Mouse (Mus musculus): Measurements from ENCODE around the gene Tex22. TPM values are rescaled to one million over a fixed set of nuclear protein-coding genes. Genes with fewer than 3 reads are reported as not detected.

Gene Tex22
- not detected in 2 replicates for polyA plus RNA-seq (2015; fragmentation: Nextera tagmentation; extraction: Ambion mirVana)

DNA sequence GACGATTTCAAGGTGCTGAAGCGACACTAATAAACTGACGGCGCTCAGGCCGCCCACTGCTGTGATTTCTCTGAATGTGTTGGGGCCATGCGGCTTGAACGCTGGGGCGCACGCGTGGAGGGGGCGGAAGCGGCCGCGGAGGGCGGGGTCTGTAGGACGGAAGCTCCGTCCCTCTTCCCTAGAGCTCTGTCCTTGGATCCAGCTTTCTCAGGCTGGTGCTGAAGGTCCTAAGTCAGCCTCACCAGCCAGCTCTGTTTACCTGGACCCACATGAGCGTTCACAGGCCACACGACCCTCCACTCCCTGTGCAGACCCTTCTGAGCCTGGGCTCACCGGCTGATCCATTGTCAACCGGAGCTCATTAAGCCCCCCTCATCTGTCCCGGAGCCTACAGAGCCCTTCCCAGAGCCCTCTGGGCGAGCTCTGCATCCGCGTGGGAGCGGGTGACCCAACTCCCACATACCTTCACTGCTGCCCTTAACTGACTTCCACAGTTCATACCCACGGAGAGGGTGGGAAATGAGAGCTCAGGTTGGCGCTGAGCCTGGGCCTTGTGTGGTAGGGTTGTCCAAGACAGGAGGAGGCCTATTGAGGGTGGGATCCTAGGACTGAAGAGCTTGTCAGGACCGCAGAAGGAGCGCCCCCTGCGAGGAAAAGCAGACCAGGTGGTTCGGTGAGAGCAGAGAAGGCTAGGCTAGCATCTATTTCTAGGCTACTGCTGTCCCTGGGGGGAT lies at the start of gene Tex22:
Gene Tex22, plus strand, starts transcription at position 174 of the 734 bp plus-strand sequence.
- peak within 1 kb of the TSS; percentile 59 for H3K4me3 ChIP-seq (ENCODE audit: low read depth, low read length)
- H3K27ac ChIP-seq (ENCODE audit: low read length) = peak within 1 kb of the TSS; percentile 62
- H3K4me2 ChIP-seq (ENCODE audit: low read depth, low read length) = peak within 1 kb of the TSS; percentile 87
- no peaks in the 10 kb centered on the region; the same call in 1 of the 2 replicates for H3K27me3 ChIP-seq (ENCODE audit: control insufficient read depth, insufficient read depth, low read depth, low read length)
- H3K9me3 ChIP-seq (replicated peaks; ENCODE audit: control insufficient read depth, low read length) = no peaks in the 10 kb centered on the region
- peak within 1 kb of the TSS; percentile 63 for H3K9ac ChIP-seq (ENCODE audit: low read depth, low read length)
- H3K4me1 ChIP-seq (ENCODE audit: control insufficient read depth, low read depth, low read length) = peaks cover 26% of the 10 kb centered on the region
- 3% methylated on average over 32 of the region's 32 CpGs for WGBS (ENCODE audit: insufficient replicate concordance)
- peak; percentile 83 for ATAC-seq (ENCODE audit: low read depth)
- H3K36me3 ChIP-seq (ENCODE audit: control insufficient read depth, insufficient read depth) = peaks cover 7% of the 10 kb centered on the region

GRCm38 (mm10) chr12:113026557-113026956 lies 47.7 kb upstream of the Tex22 start:
- H3K9ac ChIP-seq (ENCODE audit: low read depth, low read length) = no peak overlapping the region
- H3K9me3 ChIP-seq (replicated peaks; ENCODE audit: control insufficient read depth, low read length) = no peaks in the 10 kb centered on the region
- peaks cover 19% of the 10 kb centered on the region for H3K4me1 ChIP-seq (ENCODE audit: control insufficient read depth, low read depth, low read length)
- no peak for ATAC-seq (ENCODE audit: low read depth)
- no peak overlapping the region for H3K4me2 ChIP-seq (ENCODE audit: low read depth, low read length)
- no peak overlapping the region for H3K27ac ChIP-seq (ENCODE audit: low read length)
- no peaks in the 10 kb centered on the region for H3K27me3 ChIP-seq (ENCODE audit: control insufficient read depth, insufficient read depth, low read depth, low read length)
- no peaks in the 10 kb centered on the region for H3K36me3 ChIP-seq (ENCODE audit: control insufficient read depth, insufficient read depth)
- 91% methylated on average over 1 of the region's 1 CpGs for WGBS (ENCODE audit: insufficient replicate concordance)
- no peak overlapping the region for H3K4me3 ChIP-seq (ENCODE audit: low read depth, low read length)

DNA sequence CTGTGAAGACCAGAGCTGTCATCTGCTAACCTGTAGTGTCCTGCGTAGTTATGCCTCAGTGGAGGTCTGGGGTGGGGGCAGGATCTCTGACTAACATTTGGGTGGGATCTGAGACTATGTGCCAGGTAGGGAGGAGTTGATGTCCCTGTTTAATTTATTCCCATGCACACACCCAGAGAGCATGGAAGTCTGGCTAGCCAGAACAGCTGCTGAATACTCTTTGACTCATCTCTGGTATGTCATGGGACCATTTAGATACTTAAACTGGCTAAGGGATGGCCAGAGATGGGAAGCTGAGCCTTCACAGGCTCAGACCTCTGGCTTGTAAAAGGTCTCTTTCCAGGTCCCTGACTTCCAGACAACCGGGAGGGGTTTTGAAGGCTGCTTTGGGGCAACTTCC lies 46.8 kb upstream of the Tex22 start:
- H3K4me1 ChIP-seq (ENCODE audit: control insufficient read depth, low read depth, low read length) = peaks cover 28% of the 10 kb centered on the region
- ATAC-seq (ENCODE audit: low read depth) = no peak

DNA sequence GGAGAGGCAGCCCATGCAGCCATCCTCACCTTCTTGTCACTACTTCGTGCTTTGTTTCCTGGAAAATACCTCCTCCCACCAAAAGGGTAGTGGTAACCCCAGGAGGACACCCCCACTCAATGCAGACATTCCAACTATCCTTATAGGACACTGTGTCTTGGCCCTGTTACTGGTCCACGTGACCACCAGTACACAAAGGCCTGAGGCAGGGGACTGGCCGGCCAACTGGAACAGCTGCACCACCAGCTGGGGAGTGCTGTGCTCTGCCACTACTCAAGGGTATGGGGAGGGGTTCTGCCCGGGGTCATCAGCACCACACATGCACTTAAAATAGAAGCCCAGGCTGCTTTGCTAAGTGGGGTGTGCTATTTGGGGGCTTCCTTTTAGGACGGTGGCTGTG lies 46.2 kb upstream of the Tex22 start:
- no peaks in the 10 kb centered on the region for H3K36me3 ChIP-seq (ENCODE audit: control insufficient read depth, insufficient read depth)
- WGBS (ENCODE audit: insufficient replicate concordance) = 66% methylated on average over 5 of the region's 5 CpGs
- H3K4me2 ChIP-seq (ENCODE audit: low read depth, low read length) = no peak overlapping the region
- no peaks in the 10 kb centered on the region for H3K27me3 ChIP-seq (ENCODE audit: control insufficient read depth, insufficient read depth, low read depth, low read length)
- no peak for ATAC-seq (ENCODE audit: low read depth)
- H3K27ac ChIP-seq (ENCODE audit: low read length) = no peak overlapping the region
- no peak overlapping the region for H3K9ac ChIP-seq (ENCODE audit: low read depth, low read length)
- H3K4me3 ChIP-seq (ENCODE audit: low read depth, low read length) = no peak overlapping the region
- no peaks in the 10 kb centered on the region for H3K9me3 ChIP-seq (replicated peaks; ENCODE audit: control insufficient read depth, low read length)
- H3K4me1 ChIP-seq (ENCODE audit: control insufficient read depth, low read depth, low read length) = peaks cover 29% of the 10 kb centered on the region

More for the DNA sequence above, 46.8 kb upstream of the Tex22 start:
- WGBS (ENCODE audit: insufficient replicate concordance) = 86% methylated on average over 2 of the region's 2 CpGs
- Histone ChIP-seq H3K36me3 (ENCODE audit: control insufficient read depth, insufficient read depth) (no peaks in the 10 kb centered on the region), H3K27me3 (ENCODE audit: control insufficient read depth, insufficient read depth, low read depth, low read length) (no peaks in the 10 kb centered on the region), H3K4me3 (ENCODE audit: low read depth, low read length) (no peak overlapping the region), H3K4me2 (ENCODE audit: low read depth, low read length) (no peak overlapping the region), H3K27ac (ENCODE audit: low read length) (no peak overlapping the region), H3K9ac (ENCODE audit: low read depth, low read length) (no peak overlapping the region), H3K9me3 (replicated peaks; ENCODE audit: control insufficient read depth, low read length) (no peaks in the 10 kb centered on the region)

DNA sequence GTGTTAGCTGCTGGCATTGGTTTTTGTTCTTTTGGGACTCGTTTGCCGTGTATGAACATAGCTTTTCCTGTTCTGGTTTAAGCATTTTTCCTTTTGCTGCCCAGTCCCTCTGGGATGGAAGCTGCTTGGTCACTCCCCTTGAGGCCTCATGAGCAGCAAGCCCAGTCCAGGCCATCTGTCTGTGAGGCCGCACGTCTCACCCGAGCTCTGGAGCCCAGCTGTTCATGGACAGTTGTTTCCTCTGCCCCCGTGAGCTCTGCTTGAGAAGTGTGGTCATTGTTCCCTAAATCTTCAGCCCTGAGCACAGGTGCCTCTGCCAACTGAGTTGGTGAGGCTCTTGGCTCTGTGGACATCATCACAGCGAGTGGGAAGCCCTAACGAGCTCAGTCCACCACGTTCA lies 45.4 kb upstream of the Tex22 start:
- Histone ChIP-seq H3K4me2 (ENCODE audit: low read depth, low read length) (no peak overlapping the region), H3K27ac (ENCODE audit: low read length) (no peak overlapping the region), H3K9me3 (replicated peaks; ENCODE audit: control insufficient read depth, low read length) (no peaks in the 10 kb centered on the region), H3K27me3 (ENCODE audit: control insufficient read depth, insufficient read depth, low read depth, low read length) (no peaks in the 10 kb centered on the region), H3K4me3 (ENCODE audit: low read depth, low read length) (no peak overlapping the region), H3K9ac (ENCODE audit: low read depth, low read length) (no peak overlapping the region), H3K4me1 (ENCODE audit: control insufficient read depth, low read depth, low read length) (peaks cover 29% of the 10 kb centered on the region), H3K36me3 (ENCODE audit: control insufficient read depth, insufficient read depth) (no peaks in the 10 kb centered on the region)
- WGBS (ENCODE audit: insufficient replicate concordance) = 74% methylated on average over 9 of the region's 9 CpGs
- ATAC-seq (ENCODE audit: low read depth) = no peak

DNA sequence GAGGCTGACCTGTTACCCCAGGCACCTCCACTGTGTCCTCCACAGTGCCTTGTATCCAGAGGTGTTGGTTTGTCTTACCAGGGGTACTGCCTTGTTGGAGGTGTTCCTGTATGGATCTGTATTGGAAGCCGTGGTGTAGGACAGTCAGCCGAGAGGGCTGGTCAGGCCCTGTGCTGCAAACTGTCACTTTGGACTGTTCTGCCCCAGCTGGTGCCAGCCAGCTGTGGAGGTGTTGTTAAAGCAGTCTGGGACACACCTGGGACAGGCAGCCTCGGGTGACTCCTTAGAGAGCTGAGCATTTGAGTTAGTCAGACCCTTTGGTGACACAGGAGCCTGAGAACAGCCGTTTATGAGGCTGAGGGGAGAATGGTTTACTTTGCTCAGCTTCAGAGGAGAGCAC lies 44.3 kb upstream of the Tex22 start:
- H3K9ac ChIP-seq (ENCODE audit: low read depth, low read length) = 0 out of 2 replicates have a peak overlapping the region, but pooled peaks have one; percentile 24
- no peak overlapping the region for H3K4me2 ChIP-seq (ENCODE audit: low read depth, low read length)
- no peaks in the 10 kb centered on the region for H3K36me3 ChIP-seq (ENCODE audit: control insufficient read depth, insufficient read depth)
- 46% methylated on average over 4 of the region's 4 CpGs for WGBS (ENCODE audit: insufficient replicate concordance)
- H3K27ac ChIP-seq (ENCODE audit: low read length) = peak overlapping the region; percentile 91
- H3K4me1 ChIP-seq (ENCODE audit: control insufficient read depth, low read depth, low read length) = peaks cover 36% of the 10 kb centered on the region
- no peaks in the 10 kb centered on the region for H3K27me3 ChIP-seq (ENCODE audit: control insufficient read depth, insufficient read depth, low read depth, low read length)
- no peak for ATAC-seq (ENCODE audit: low read depth)
- no peaks in the 10 kb centered on the region for H3K9me3 ChIP-seq (replicated peaks; ENCODE audit: control insufficient read depth, low read length)
- no peak overlapping the region for H3K4me3 ChIP-seq (ENCODE audit: low read depth, low read length)

DNA sequence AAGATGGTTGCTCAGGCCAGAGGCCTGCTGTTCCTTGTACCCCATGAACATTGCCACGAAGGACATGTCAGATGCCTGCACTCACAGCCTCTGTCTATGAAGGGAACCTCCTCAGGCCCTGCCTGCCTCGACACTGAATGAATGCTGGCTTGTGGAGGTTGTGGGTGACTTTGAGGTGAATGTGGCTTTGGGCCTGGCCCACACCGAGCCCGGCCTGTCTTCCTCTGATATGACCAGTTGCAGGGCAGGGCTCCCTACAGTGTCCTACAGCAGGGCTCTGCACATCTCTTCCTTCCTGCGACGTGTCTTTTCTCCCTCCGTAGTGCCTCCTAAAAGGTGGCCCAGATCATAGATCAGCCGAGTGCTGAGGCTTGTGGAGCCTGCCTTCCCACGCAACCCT lies 43.3 kb upstream of the Tex22 start:
- ATAC-seq (ENCODE audit: low read depth) = peak; percentile 93
- Histone ChIP-seq H3K4me3 (ENCODE audit: low read depth, low read length) (0 out of 2 replicates have a peak overlapping the region, but pooled peaks have one; percentile 22), H3K4me2 (ENCODE audit: low read depth, low read length) (peak overlapping the region; percentile 61), H3K36me3 (ENCODE audit: control insufficient read depth, insufficient read depth) (no peaks in the 10 kb centered on the region), H3K9ac (ENCODE audit: low read depth, low read length) (peak overlapping the region; percentile 61), H3K27me3 (ENCODE audit: control insufficient read depth, insufficient read depth, low read depth, low read length) (no peaks in the 10 kb centered on the region), H3K9me3 (replicated peaks; ENCODE audit: control insufficient read depth, low read length) (no peaks in the 10 kb centered on the region), H3K4me1 (ENCODE audit: control insufficient read depth, low read depth, low read length) (peaks cover 40% of the 10 kb centered on the region), H3K27ac (ENCODE audit: low read length) (peak overlapping the region; percentile 91)
- 29% methylated on average over 9 of the region's 9 CpGs for WGBS (ENCODE audit: insufficient replicate concordance)

- peak; percentile 44 for ATAC-seq (ENCODE audit: low read depth)
- Histone ChIP-seq H3K4me1 (ENCODE audit: control insufficient read depth, low read depth, low read length) (peaks cover 40% of the 10 kb centered on the region), H3K4me2 (ENCODE audit: low read depth, low read length) (peak overlapping the region; percentile 61), H3K36me3 (ENCODE audit: control insufficient read depth, insufficient read depth) (no peaks in the 10 kb centered on the region), H3K27ac (ENCODE audit: low read length) (peak overlapping the region; percentile 91), H3K9me3 (replicated peaks; ENCODE audit: control insufficient read depth, low read length) (no peaks in the 10 kb centered on the region), H3K27me3 (ENCODE audit: control insufficient read depth, insufficient read depth, low read depth, low read length) (no peaks in the 10 kb centered on the region), H3K4me3 (ENCODE audit: low read depth, low read length) (0 out of 2 replicates have a peak overlapping the region, but pooled peaks have one; percentile 22), H3K9ac (ENCODE audit: low read depth, low read length) (peak overlapping the region; percentile 61)
- 46% methylated on average over 6 of the region's 6 CpGs for WGBS (ENCODE audit: insufficient replicate concordance)
Measured at GRCm38 (mm10) chr12:113031441-113031840, 42.9 kb upstream of the Tex22 start.

Data from liver, embryonic 16.5 days (tissue).